ENCODE assay signal across 21 mouse cellular contexts in genomic region chr12:12306214-12306613, GRCm38 (mm10). TPM values are rescaled to one million over a fixed set of nuclear protein-coding genes. Genes with fewer than 3 reads are reported as not detected.
DNase-seq lines count a peak whose midpoint lies in the region; ATAC-seq and TF ChIP-seq lines count a peak whose summit lies in the region.
"Had no signal": no experiment of that assay in that cellular context is flagged by ENCODE, and none has a peak within 500 bp of the region (broad histone marks: within the 10 kb centered on the region; RNA-seq: fewer than 3 reads in every experiment).

No protein-coding gene starts in this region.

- H3K36me3 ChIP-seq in heart, embryonic 11.5 days (ENCODE audit: control insufficient read depth, insufficient read depth, low read length), result no peaks in the 10 kb centered on the region
- no peaks in the 10 kb centered on the region; the same call in 1 of the 2 replicates for H3K36me3 ChIP-seq in heart, embryonic 16.5 days (ENCODE audit: control insufficient read depth, insufficient read depth)
- peaks cover 5% of the 10 kb centered on the region for H3K36me3 ChIP-seq in heart, adult 2 months (ENCODE audit: control insufficient read depth, insufficient read depth, low read length)
- H3K36me3 ChIP-seq in liver, embryonic 16.5 days (ENCODE audit: control insufficient read depth, insufficient read depth), result no peaks in the 10 kb centered on the region
- H3K36me3 ChIP-seq in liver, embryonic 12.5 days, result no peaks in the 10 kb centered on the region
- H3K36me3 ChIP-seq in stomach, embryonic 16.5 days (ENCODE audit: control insufficient read depth, insufficient read depth, low read length), result no peaks in the 10 kb centered on the region
- H3K36me3 ChIP-seq: forebrain, embryonic 10.5 days had no signal

- TF ChIP-seq CTCF in heart, adult 2 months (IDR thresholded peaks at IDR 0.05), result no peak

- TF ChIP-seq EP300 in heart, adult 2 months (IDR thresholded peaks at IDR 0.05; ENCODE audit: insufficient read depth, low read depth, low read length), result no peak

- intact Hi-C loops in heart, adult 2 months (cut with DNase I), result no loop called here

- no peaks in the 10 kb centered on the region for H3K79me2 ChIP-seq in heart, adult 2 months (replicated peaks; ENCODE audit: control insufficient read depth, insufficient read depth, low read length)

- H3K4me3 ChIP-seq in heart, embryonic 11.5 days (ENCODE audit: low read depth, low read length), result no peak overlapping the region
- no peak overlapping the region for H3K4me3 ChIP-seq in heart, embryonic 16.5 days (ENCODE audit: low read length)
- H3K4me3 ChIP-seq in heart, adult 2 months, result no peak overlapping the region
- no peak overlapping the region for H3K4me3 ChIP-seq in liver, embryonic 16.5 days (ENCODE audit: low read depth, low read length)
- no peak overlapping the region for H3K4me3 ChIP-seq in liver, embryonic 12.5 days
- H3K4me3 ChIP-seq in stomach, embryonic 16.5 days (replicated peaks; ENCODE audit: low read length), result no peak overlapping the region
- H3K4me3 ChIP-seq: embryonic facial prominence, embryonic 15.5 days; erythroblast, embryonic 14.5 days; forebrain, embryonic 10.5 days; forebrain, embryonic 15.5 days; hindbrain, embryonic 15.5 days had no signal

- 79% methylated on average over 3 of the region's 3 CpGs for WGBS in heart, embryonic 11.5 days (ENCODE audit: insufficient replicate concordance)
- 86% methylated on average over 3 of the region's 3 CpGs for WGBS in heart, embryonic 16.5 days
- WGBS in heart, adult 2 months, result 94% methylated on average over 3 of the region's 3 CpGs
- 74% methylated on average over 3 of the region's 3 CpGs for WGBS in liver, embryonic 16.5 days (ENCODE audit: insufficient replicate concordance)
- 72% methylated on average over 3 of the region's 3 CpGs for WGBS in liver, embryonic 12.5 days (ENCODE audit: insufficient replicate concordance)
- WGBS in stomach, embryonic 16.5 days, result 68% methylated on average over 3 of the region's 3 CpGs

- H3K27me3 ChIP-seq in heart, embryonic 11.5 days (ENCODE audit: control insufficient read depth, insufficient read depth, low read length), result no peaks in the 10 kb centered on the region
- H3K27me3 ChIP-seq in heart, embryonic 16.5 days (ENCODE audit: control insufficient read depth, insufficient read depth, low read length), result no peaks in the 10 kb centered on the region
- H3K27me3 ChIP-seq in heart, adult 2 months (ENCODE audit: control insufficient read depth, insufficient read depth, low read length), result no peaks in the 10 kb centered on the region
- no peaks in the 10 kb centered on the region for H3K27me3 ChIP-seq in liver, embryonic 16.5 days (ENCODE audit: control insufficient read depth, insufficient read depth, low read depth, low read length)
- no peaks in the 10 kb centered on the region for H3K27me3 ChIP-seq in liver, embryonic 12.5 days (replicated peaks)
- no peaks in the 10 kb centered on the region for H3K27me3 ChIP-seq in stomach, embryonic 16.5 days (ENCODE audit: control insufficient read depth, insufficient read depth, low read length)
- H3K27me3 ChIP-seq: embryonic facial prominence, embryonic 15.5 days; forebrain, embryonic 15.5 days; hindbrain, embryonic 15.5 days had no signal

- no peak overlapping the region for H3K9ac ChIP-seq in heart, embryonic 11.5 days (ENCODE audit: low read depth, low read length)
- H3K9ac ChIP-seq in heart, embryonic 16.5 days (ENCODE audit: low read length), result no peak overlapping the region
- H3K9ac ChIP-seq in heart, adult 2 months (ENCODE audit: low read depth, low read length), result no peak overlapping the region
- H3K9ac ChIP-seq in liver, embryonic 16.5 days (ENCODE audit: low read depth, low read length), result no peak overlapping the region
- no peak overlapping the region for H3K9ac ChIP-seq in liver, embryonic 12.5 days
- no peak overlapping the region for H3K9ac ChIP-seq in stomach, embryonic 16.5 days (ENCODE audit: low read length)
- H3K9ac ChIP-seq: embryonic facial prominence, embryonic 15.5 days; forebrain, embryonic 15.5 days; hindbrain, embryonic 15.5 days had no signal

- H3K27ac ChIP-seq in heart, embryonic 11.5 days (ENCODE audit: low read depth, low read length), result peak overlapping the region; percentile 77
- peak overlapping the region; percentile 45 for H3K27ac ChIP-seq in heart, embryonic 16.5 days (ENCODE audit: low read length)
- no peak overlapping the region for H3K27ac ChIP-seq in heart, adult 2 months
- H3K27ac ChIP-seq in liver, embryonic 16.5 days (ENCODE audit: low read length), result no peak overlapping the region
- H3K27ac ChIP-seq in liver, embryonic 12.5 days, result no peak overlapping the region
- H3K27ac ChIP-seq in stomach, embryonic 16.5 days (ENCODE audit: low read length), result no peak overlapping the region
- H3K27ac ChIP-seq: embryonic facial prominence, embryonic 15.5 days; forebrain, embryonic 10.5 days; forebrain, embryonic 15.5 days; hindbrain, embryonic 15.5 days had no signal

- TF ChIP-seq POLR2A in heart, adult 2 months (IDR thresholded peaks at IDR 0.05; ENCODE audit: insufficient read depth, low read depth, low read length), result no peak

- H3K4me2 ChIP-seq in heart, embryonic 11.5 days, result no peak overlapping the region
- H3K4me2 ChIP-seq in heart, embryonic 16.5 days (ENCODE audit: low read depth, low read length), result no peak overlapping the region
- H3K4me2 ChIP-seq in liver, embryonic 16.5 days (ENCODE audit: low read depth, low read length), result no peak overlapping the region
- H3K4me2 ChIP-seq in liver, embryonic 12.5 days, result no peak overlapping the region
- no peak overlapping the region for H3K4me2 ChIP-seq in stomach, embryonic 16.5 days (ENCODE audit: low read depth, low read length)
- H3K4me2 ChIP-seq: embryonic facial prominence, embryonic 15.5 days; forebrain, embryonic 15.5 days; hindbrain, embryonic 15.5 days had no signal

- no peak for DNase-seq in heart, adult 18-20 months
- DNase-seq in heart, adult 2 months, result no peak
- no peak for DNase-seq in layer of hippocampus, adult 9-10 months (ENCODE audit: low spot score)
- DNase-seq: adrenal gland, postnatal 10 days; cerebellum, adult 11 months; cerebellum, adult 8-10 months; cerebellum, postnatal 14 days; embryo, embryonic 11 days; gastrocnemius, postnatal 36 days; heart, postnatal 36 days had no signal

- ATAC-seq in heart, embryonic 11.5 days (replicated peaks; ENCODE audit: insufficient number of reproducible peaks, low FRiP score, low TSS enrichment), result no peak
- no peak for ATAC-seq in heart, embryonic 16.5 days (replicated peaks; ENCODE audit: extremely low read depth, insufficient read depth, low FRiP score)
- peak; percentile 9; the same call in 1 of the 2 replicates for ATAC-seq in liver, embryonic 16.5 days (ENCODE audit: low read depth)
- ATAC-seq in liver, embryonic 12.5 days, result no peak
- peak; percentile 44; the same call in 1 of the 2 replicates for ATAC-seq in stomach, embryonic 16.5 days (ENCODE audit: insufficient read depth, low FRiP score)
- ATAC-seq: forebrain, embryonic 15.5 days had no signal

- peaks cover 29% of the 10 kb centered on the region for H3K4me1 ChIP-seq in heart, embryonic 11.5 days (ENCODE audit: control insufficient read depth, insufficient read depth, low read length)
- peaks cover 30% of the 10 kb centered on the region for H3K4me1 ChIP-seq in heart, embryonic 16.5 days (ENCODE audit: control insufficient read depth, insufficient read depth, low read length)
- H3K4me1 ChIP-seq in heart, adult 2 months (ENCODE audit: control insufficient read depth, insufficient read depth, low read length), result peaks cover 4% of the 10 kb centered on the region
- H3K4me1 ChIP-seq in liver, embryonic 16.5 days (ENCODE audit: control insufficient read depth, low read depth, low read length), result no peaks in the 10 kb centered on the region
- 0 out of 2 replicates have a peak, but pooled peaks cover 8% of the 10 kb centered on the region for H3K4me1 ChIP-seq in liver, embryonic 12.5 days
- H3K4me1 ChIP-seq in stomach, embryonic 16.5 days (ENCODE audit: control insufficient read depth, insufficient read depth, low read length), result no peaks in the 10 kb centered on the region
- H3K4me1 ChIP-seq: forebrain, embryonic 15.5 days had no signal

- no peaks in the 10 kb centered on the region for H3K9me3 ChIP-seq in heart, embryonic 11.5 days (replicated peaks; ENCODE audit: control insufficient read depth, low read length)
- no peaks in the 10 kb centered on the region for H3K9me3 ChIP-seq in heart, embryonic 16.5 days (replicated peaks; ENCODE audit: control insufficient read depth, low read length)
- no peaks in the 10 kb centered on the region for H3K9me3 ChIP-seq in liver, embryonic 16.5 days (replicated peaks; ENCODE audit: control insufficient read depth, low read length)
- H3K9me3 ChIP-seq in liver, embryonic 12.5 days (replicated peaks), result no peaks in the 10 kb centered on the region
- no peaks in the 10 kb centered on the region for H3K9me3 ChIP-seq in stomach, embryonic 16.5 days (replicated peaks; ENCODE audit: control insufficient read depth, low read length)
- H3K9me3 ChIP-seq: embryonic facial prominence, embryonic 15.5 days; forebrain, embryonic 10.5 days; forebrain, embryonic 15.5 days; hindbrain, embryonic 15.5 days had no signal

RNA-seq across cellular contexts. Expression of gene Fam49a, which starts 44.3 kb away (rescaled TPM):
- polyA plus RNA-seq in heart, embryonic 11.5 days (2014; fragmentation: Nextera tagmentation; extraction: Ambion mirVana), result 48.9 and 63.7 TPM in 2 replicates
- 10 to 100 TPM; 11.2 to 12.2 TPM for total RNA-seq in heart, adult 18-20 months (2021)
- 22.3 and 22.4 TPM in 2 replicates for polyA plus RNA-seq in heart, embryonic 16.5 days (2015; fragmentation: Nextera tagmentation; extraction: Ambion mirVana)
- total RNA-seq in heart, adult 2 months (2021), result 1 to 10 TPM; 7.1 to 9.8 TPM
- polyA plus RNA-seq in heart, adult 2 months (2012; rRNA removed), result 4.1 and 6.5 TPM in 2 replicates
- 2.7 and 2.8 TPM in 2 replicates for polyA plus RNA-seq in liver, embryonic 16.5 days (2015; fragmentation: Nextera tagmentation; extraction: Ambion mirVana)
- polyA plus RNA-seq in liver, embryonic 12.5 days (2016; fragmentation: Nextera tagmentation; extraction: Ambion mirVana), result 3.8 and 4.1 TPM in 2 replicates
- polyA plus RNA-seq in stomach, embryonic 16.5 days (2015; fragmentation: Nextera tagmentation; extraction: Ambion mirVana), result 12.6 and 13.0 TPM in 2 replicates
- polyA plus RNA-seq: C2C12 had no signal

Comparison
In these comparisons a context has a peak if more than half of its experiments do, and no peak if none do; other contexts are left out.
1. ATAC-seq: peak in liver, embryonic 16.5 days (single experiment) and stomach, embryonic 16.5 days (single experiment); none in heart, embryonic 11.5 days (single experiment), heart, embryonic 16.5 days (single experiment) and liver, embryonic 12.5 days (single experiment).
2. H3K27ac ChIP-seq: peak in heart, embryonic 11.5 days (single experiment) and heart, embryonic 16.5 days (single experiment); none in heart, adult 2 months (single experiment), liver, embryonic 16.5 days (single experiment), liver, embryonic 12.5 days (single experiment) and stomach, embryonic 16.5 days (single experiment).